Mouse (Mus musculus): Measurements from ENCODE around the gene Rorc. TPM values are rescaled to one million over a fixed set of nuclear protein-coding genes. Genes with fewer than 3 reads are reported as not detected.
A peak's percentile ranks its signal among the peaks of the same experiment; 100 is the strongest.

The Rorc gene
- polyA plus RNA-seq, 1 experiment from 2014 or later, result 2.3 TPM

GRCm38 (mm10) chr3:94375861-94376260 lies 3.3 kb downstream of the Rorc start:
- H3K27ac ChIP-seq, result no peak overlapping the region

DNA sequence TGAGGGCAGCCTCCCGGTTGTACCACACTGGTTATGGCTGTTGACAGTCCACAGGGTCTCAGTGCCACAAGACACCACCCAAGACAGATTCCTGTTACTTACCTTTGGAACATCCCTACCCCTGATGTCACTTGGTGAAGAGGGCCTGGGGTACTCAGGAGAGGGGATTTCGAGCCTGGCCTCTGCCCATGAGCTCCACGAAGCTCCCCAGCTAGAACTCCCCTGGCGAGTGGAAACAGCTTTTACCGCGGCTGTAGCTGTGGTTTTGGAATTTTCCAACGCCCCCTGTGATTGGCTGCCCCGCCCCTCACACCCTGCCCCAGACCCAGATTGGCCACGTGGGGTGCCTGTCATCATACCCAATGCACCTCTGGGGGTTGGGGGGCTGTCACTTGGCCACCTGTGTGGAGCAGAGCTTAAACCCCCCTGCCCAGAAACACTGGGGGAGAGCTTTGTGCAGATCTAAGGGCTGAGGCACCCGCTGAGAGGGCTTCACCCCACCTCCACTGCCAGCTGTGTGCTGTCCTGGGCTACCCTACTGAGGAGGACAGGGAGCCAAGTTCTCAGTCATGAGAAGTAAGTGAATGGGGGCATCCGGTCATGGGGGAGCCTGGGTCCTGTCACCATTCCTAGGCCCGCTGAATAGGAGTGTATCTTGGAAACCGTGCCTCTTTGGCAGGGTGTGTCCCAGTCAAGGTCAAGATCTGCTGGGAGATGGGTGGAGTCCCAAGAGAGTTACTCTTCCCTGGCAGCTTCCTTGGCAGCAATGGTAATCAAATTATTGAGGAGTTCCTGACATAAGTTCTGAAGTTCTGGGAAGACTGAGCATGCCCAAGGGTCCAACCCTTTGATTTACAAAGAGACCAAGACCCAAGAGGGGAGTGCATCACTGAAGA lies 4.7 kb downstream of the Rorc start:
- Histone ChIP-seq H3K27ac (no peak overlapping the region), H3K27me3 (peaks cover 26% of the 10 kb centered on the region), H3K9me3 (no peaks in the 10 kb centered on the region), H3K4me3 (no peak overlapping the region), H3K4me1 (peaks cover 33% of the 10 kb centered on the region), H3K4me2 (0 out of 2 replicates have a peak overlapping the region, but pooled peaks have one; percentile 11), H3K36me3 (no peaks in the 10 kb centered on the region), H3K9ac (no peak overlapping the region)
- 22% methylated on average over 13 of the region's 13 CpGs for WGBS
- no peak for ATAC-seq (ENCODE audit: insufficient number of reproducible peaks, insufficient read depth, low FRiP score, low TSS enrichment, low read depth)

More at GRCm38 (mm10) chr3:94375861-94376260, 3.3 kb downstream of the Rorc start:
- Histone ChIP-seq H3K4me1 (peaks cover 42% of the 10 kb centered on the region), H3K27me3 (peaks cover 26% of the 10 kb centered on the region), H3K4me2 (no peak overlapping the region), H3K4me3 (no peak overlapping the region), H3K9me3 (no peaks in the 10 kb centered on the region), H3K36me3 (no peaks in the 10 kb centered on the region), H3K9ac (no peak overlapping the region)
- no peak for ATAC-seq (ENCODE audit: insufficient number of reproducible peaks, insufficient read depth, low FRiP score, low TSS enrichment, low read depth)
- 54% methylated on average over 5 of the region's 5 CpGs for WGBS

DNA sequence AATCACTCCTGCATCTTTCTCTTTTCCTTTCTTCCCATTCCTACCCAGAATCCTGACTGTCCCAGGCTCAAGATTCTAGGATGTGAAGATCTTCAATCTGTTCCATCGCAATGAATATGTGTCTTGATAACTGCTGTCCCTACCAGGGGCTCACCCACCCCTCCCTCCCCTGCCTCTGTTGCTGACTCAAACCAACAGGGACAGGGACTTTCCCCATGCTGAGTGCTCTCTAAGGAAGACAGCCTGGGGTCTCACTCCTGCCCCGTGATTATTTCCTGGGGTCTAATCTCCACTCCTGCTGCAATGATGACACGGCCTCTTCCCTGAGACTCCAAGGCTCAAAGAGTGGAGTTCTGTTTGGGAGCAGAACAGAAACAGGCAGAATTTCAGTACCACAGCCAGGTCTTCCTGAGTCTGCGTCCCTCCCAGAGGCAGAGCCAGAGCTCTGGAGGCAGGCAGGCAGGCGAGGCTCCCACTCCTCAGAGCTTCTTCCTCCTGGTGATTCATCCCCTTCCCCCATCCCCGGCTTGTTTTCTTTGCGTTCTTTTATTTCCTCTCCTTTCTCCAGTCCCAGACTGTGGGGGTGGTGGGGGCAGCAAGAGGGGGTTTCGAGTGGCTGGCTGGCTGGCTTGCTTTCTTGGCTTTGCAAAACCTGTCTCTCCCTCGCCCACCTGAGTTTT lies 7.4 kb downstream of the Rorc start:
- Histone ChIP-seq H3K4me2 (no peak overlapping the region), H3K36me3 (no peaks in the 10 kb centered on the region), H3K4me1 (peaks cover 15% of the 10 kb centered on the region), H3K9me3 (no peaks in the 10 kb centered on the region), H3K9ac (0 out of 2 replicates have a peak overlapping the region, but pooled peaks have one; percentile 32), H3K4me3 (no peak overlapping the region), H3K27me3 (0 out of 2 replicates have a peak, but pooled peaks cover 7% of the 10 kb centered on the region), H3K27ac (no peak overlapping the region)
- ATAC-seq (ENCODE audit: insufficient number of reproducible peaks, insufficient read depth, low FRiP score, low TSS enrichment, low read depth), result no peak
- WGBS, result 17% methylated on average over 9 of the region's 9 CpGs

DNA sequence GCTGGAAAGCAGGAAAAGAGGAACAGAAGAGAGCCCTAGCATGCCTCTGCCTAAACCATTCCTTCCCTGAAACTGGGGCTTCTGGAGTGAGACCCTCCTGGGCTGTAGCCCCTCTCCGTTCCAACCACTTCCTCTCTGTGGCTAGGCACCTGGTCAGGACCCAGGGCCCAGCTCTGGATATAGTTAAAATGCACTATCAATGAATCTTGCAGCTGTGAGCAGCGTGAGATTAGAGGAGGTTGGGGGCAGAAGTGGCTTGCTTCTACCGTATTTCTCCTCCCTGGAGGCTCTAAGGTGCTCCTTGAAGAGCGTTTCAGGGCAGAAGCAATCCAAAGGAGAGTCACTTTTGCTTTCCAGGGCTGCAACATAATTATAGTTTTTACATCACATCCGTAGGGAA lies 9.7 kb downstream of the Rorc start:
- no peaks in the 10 kb centered on the region for H3K36me3 ChIP-seq
- 57% methylated on average over 5 of the region's 5 CpGs for WGBS
- H3K27me3 ChIP-seq, result no peaks in the 10 kb centered on the region
- peaks cover 9% of the 10 kb centered on the region for H3K4me1 ChIP-seq
- no peak overlapping the region for H3K4me3 ChIP-seq
- H3K9me3 ChIP-seq, result no peaks in the 10 kb centered on the region
- no peak overlapping the region for H3K4me2 ChIP-seq
- no peak overlapping the region for H3K9ac ChIP-seq
- no peak for ATAC-seq (ENCODE audit: insufficient number of reproducible peaks, insufficient read depth, low FRiP score, low TSS enrichment, low read depth)
- H3K27ac ChIP-seq, result no peak overlapping the region

GRCm38 (mm10) chr3:94383476-94383875 lies 10.9 kb downstream of the Rorc start:
- Histone ChIP-seq H3K9ac (no peak overlapping the region), H3K36me3 (no peaks in the 10 kb centered on the region), H3K4me1 (peaks cover 7% of the 10 kb centered on the region; the same call in 1 of the 2 replicates), H3K27ac (no peak overlapping the region), H3K27me3 (no peaks in the 10 kb centered on the region), H3K4me3 (no peak overlapping the region), H3K9me3 (no peaks in the 10 kb centered on the region), H3K4me2 (no peak overlapping the region)
- no peak for ATAC-seq (ENCODE audit: insufficient number of reproducible peaks, insufficient read depth, low FRiP score, low TSS enrichment, low read depth)
- 63% methylated on average over 3 of the region's 3 CpGs for WGBS

GRCm38 (mm10) chr3:94386671-94387070 lies 14.1 kb downstream of the Rorc start:
- Histone ChIP-seq H3K4me2 (no peak overlapping the region), H3K9ac (no peak overlapping the region), H3K36me3 (no peaks in the 10 kb centered on the region), H3K4me1 (no peaks in the 10 kb centered on the region), H3K4me3 (no peak overlapping the region), H3K27ac (no peak overlapping the region), H3K27me3 (no peaks in the 10 kb centered on the region), H3K9me3 (no peaks in the 10 kb centered on the region)
- WGBS, result 63% methylated on average over 4 of the region's 4 CpGs
- ATAC-seq (ENCODE audit: insufficient number of reproducible peaks, insufficient read depth, low FRiP score, low TSS enrichment, low read depth), result no peak

DNA sequence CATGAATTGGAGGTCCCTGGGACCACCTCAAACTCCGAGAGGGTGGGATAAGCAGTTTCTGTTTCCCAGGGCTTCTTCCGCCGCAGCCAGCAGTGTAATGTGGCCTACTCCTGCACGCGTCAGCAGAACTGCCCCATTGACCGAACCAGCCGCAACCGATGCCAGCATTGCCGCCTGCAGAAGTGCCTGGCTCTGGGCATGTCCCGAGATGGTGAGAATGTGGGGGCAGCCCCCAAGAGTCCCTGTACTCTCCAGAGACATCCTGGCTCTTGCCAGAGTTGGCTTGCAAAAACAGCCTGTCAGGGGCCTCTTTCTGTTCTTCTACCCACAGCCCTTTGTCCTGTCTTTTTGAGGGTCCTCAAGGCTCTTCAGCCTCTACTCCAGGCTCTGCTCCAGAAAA lies 14.8 kb downstream of the Rorc start:
- Histone ChIP-seq H3K4me2 (no peak overlapping the region), H3K9ac (no peak overlapping the region), H3K27ac (no peak overlapping the region), H3K9me3 (no peaks in the 10 kb centered on the region), H3K36me3 (no peaks in the 10 kb centered on the region), H3K4me3 (no peak overlapping the region), H3K4me1 (no peaks in the 10 kb centered on the region), H3K27me3 (no peaks in the 10 kb centered on the region)
- ATAC-seq (ENCODE audit: insufficient number of reproducible peaks, insufficient read depth, low FRiP score, low TSS enrichment, low read depth), result no peak
- 89% methylated on average over 10 of the region's 10 CpGs for WGBS

DNA sequence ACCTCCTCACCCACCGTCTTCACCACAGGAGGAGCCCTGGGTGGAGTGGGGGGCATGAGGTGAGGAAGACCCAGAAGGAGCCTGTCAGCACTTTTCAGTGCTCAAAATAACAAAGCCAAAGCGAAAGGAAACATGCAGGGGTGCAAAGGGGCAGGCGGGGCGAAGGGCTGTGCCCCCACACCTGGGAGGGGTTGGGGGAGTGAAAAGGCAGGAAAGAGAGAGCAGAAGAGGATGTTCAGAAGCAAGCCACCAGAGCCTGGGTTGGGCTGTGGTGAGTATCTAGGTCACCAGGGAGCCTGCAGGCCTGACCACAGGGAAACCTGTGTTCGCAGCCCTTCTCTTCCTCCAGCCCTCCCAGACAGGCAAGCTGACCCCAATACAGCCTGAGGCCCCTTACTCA lies 15.5 kb downstream of the Rorc start:
- Histone ChIP-seq H3K9ac (no peak overlapping the region), H3K4me3 (no peak overlapping the region), H3K4me1 (no peaks in the 10 kb centered on the region), H3K36me3 (no peaks in the 10 kb centered on the region), H3K9me3 (no peaks in the 10 kb centered on the region), H3K4me2 (no peak overlapping the region), H3K27ac (no peak overlapping the region), H3K27me3 (no peaks in the 10 kb centered on the region)
- WGBS, result 81% methylated on average over 5 of the region's 5 CpGs
- no peak for ATAC-seq (ENCODE audit: insufficient number of reproducible peaks, insufficient read depth, low FRiP score, low TSS enrichment, low read depth)

- Histone ChIP-seq H3K9ac (no peak overlapping the region), H3K4me3 (no peak overlapping the region), H3K9me3 (no peaks in the 10 kb centered on the region), H3K27ac (no peak overlapping the region), H3K4me2 (no peak overlapping the region), H3K4me1 (no peaks in the 10 kb centered on the region), H3K27me3 (no peaks in the 10 kb centered on the region), H3K36me3 (no peaks in the 10 kb centered on the region)
- ATAC-seq (ENCODE audit: insufficient number of reproducible peaks, insufficient read depth, low FRiP score, low TSS enrichment, low read depth), result no peak
- WGBS, result 97% methylated on average over 16 of the region's 16 CpGs
Observed at GRCm38 (mm10) chr3:94389420-94389819, 16.8 kb downstream of the Rorc start.

- WGBS, result 74% methylated on average over 5 of the region's 5 CpGs
- Histone ChIP-seq H3K4me1 (no peaks in the 10 kb centered on the region), H3K27ac (no peak overlapping the region), H3K9ac (no peak overlapping the region), H3K4me2 (no peak overlapping the region), H3K36me3 (no peaks in the 10 kb centered on the region), H3K27me3 (peaks cover 8% of the 10 kb centered on the region; the same call in 1 of the 2 replicates), H3K4me3 (no peak overlapping the region), H3K9me3 (no peaks in the 10 kb centered on the region)
- ATAC-seq (ENCODE audit: insufficient number of reproducible peaks, insufficient read depth, low FRiP score, low TSS enrichment, low read depth), result no peak
Observed at GRCm38 (mm10) chr3:94391001-94391400, 18.4 kb downstream of the Rorc start.

DNA sequence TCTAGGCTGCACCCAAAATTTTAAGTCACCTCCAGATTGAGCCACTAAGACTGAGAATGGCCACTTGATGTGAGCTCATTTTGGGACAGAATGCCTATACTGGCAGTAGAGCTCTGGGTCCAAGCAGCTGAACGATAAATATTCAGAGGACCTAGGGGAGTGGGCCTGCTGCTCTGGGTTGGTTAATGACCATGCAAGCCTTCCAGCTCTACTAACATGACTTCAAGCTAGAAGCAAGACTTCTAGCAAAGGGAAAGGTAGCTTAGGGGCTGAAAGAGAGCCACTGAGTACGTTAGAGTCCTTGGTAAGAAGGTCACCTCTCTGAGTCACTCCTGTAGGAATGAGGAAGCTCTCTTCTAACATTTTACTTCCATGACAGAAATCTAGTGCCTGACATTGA lies 19.5 kb downstream of the Rorc start:
- Histone ChIP-seq H3K9me3 (no peaks in the 10 kb centered on the region), H3K27me3 (peaks cover 17% of the 10 kb centered on the region), H3K9ac (no peak overlapping the region), H3K27ac (no peak overlapping the region), H3K36me3 (no peaks in the 10 kb centered on the region), H3K4me2 (no peak overlapping the region), H3K4me1 (no peaks in the 10 kb centered on the region), H3K4me3 (no peak overlapping the region)
- 80% methylated on average over 2 of the region's 2 CpGs for WGBS
- no peak for ATAC-seq (ENCODE audit: insufficient number of reproducible peaks, insufficient read depth, low FRiP score, low TSS enrichment, low read depth)

DNA sequence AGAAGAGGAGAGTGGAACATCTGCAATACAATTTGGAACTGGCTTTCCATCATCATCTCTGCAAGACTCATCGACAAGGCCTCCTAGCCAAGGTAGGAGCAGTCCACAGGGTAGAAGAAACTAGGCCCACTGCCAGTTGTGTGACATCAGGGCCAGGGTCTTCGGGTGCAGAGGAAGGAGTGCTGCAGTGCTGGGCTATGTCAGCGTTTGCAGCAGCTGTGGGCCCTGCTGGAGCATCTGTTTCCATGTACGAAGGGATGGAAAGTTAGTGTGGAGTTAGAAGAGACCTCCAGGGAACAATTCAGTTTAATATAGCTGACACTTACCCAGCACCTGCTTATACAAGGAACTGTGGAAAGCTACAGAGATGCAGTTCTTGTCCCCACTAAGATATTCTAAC lies 20.5 kb downstream of the Rorc start:
- H3K4me2 ChIP-seq, result no peak overlapping the region
- no peaks in the 10 kb centered on the region for H3K9me3 ChIP-seq
- no peak overlapping the region for H3K9ac ChIP-seq
- WGBS, result 63% methylated on average over 4 of the region's 4 CpGs
- H3K4me1 ChIP-seq, result no peaks in the 10 kb centered on the region
- no peaks in the 10 kb centered on the region for H3K36me3 ChIP-seq
- no peak overlapping the region for H3K4me3 ChIP-seq
- ATAC-seq (ENCODE audit: insufficient number of reproducible peaks, insufficient read depth, low FRiP score, low TSS enrichment, low read depth), result no peak
- no peak overlapping the region for H3K27ac ChIP-seq
- peaks cover 26% of the 10 kb centered on the region for H3K27me3 ChIP-seq
